Comparison of ENCODE assay signal across 11 mouse cellular contexts in genomic region chr10:41991364-41992058, GRCm38 (mm10). TPM values are rescaled to one million over a fixed set of nuclear protein-coding genes. Genes with fewer than 3 reads are reported as not detected.
DNase-seq lines count a peak whose midpoint lies in the region; ATAC-seq and TF ChIP-seq lines count a peak whose summit lies in the region.
"Had no signal": no experiment of that assay in that cellular context is flagged by ENCODE, and none has a peak within 500 bp of the region (broad histone marks: within the 10 kb centered on the region; RNA-seq: fewer than 3 reads in every experiment).

No protein-coding gene starts in this region.

- no peak for TF ChIP-seq POLR2A in testis, adult 2 months (IDR thresholded peaks at IDR 0.05; ENCODE audit: control insufficient read depth, low read depth, low read length)

- ATAC-seq in hindbrain, embryonic 13.5 days (ENCODE audit: low FRiP score), result no peak
- ATAC-seq in lung, embryonic 15.5 days (ENCODE audit: borderline replicate concordance, extremely low read depth, low FRiP score, low TSS enrichment), result peak; percentile 65; the same call in 1 of the 2 replicates
- ATAC-seq in stomach, embryonic 16.5 days (ENCODE audit: insufficient read depth, low FRiP score), result peak; percentile 50; the same call in 1 of the 2 replicates

- no peak for TF ChIP-seq CTCF in testis, adult 2 months (IDR thresholded peaks at IDR 0.05; ENCODE audit: control insufficient read depth, insufficient read depth, insufficient replicate concordance, low read depth, low read length)

- WGBS in hindbrain, embryonic 10.5 days, result 17% methylated on average over 14 of the region's 14 CpGs
- WGBS in hindbrain, embryonic 13.5 days, result 16% methylated on average over 14 of the region's 14 CpGs
- 14% methylated on average over 14 of the region's 14 CpGs for WGBS in lung, embryonic 15.5 days
- 19% methylated on average over 14 of the region's 14 CpGs for WGBS in stomach, embryonic 16.5 days

- H3K4me3 ChIP-seq in hindbrain, embryonic 10.5 days, result peak overlapping the region; percentile 16; the same call in 1 of the 2 replicates
- no peak overlapping the region for H3K4me3 ChIP-seq in hindbrain, embryonic 13.5 days
- H3K4me3 ChIP-seq in testis, adult 2 months (ENCODE audit: control insufficient read depth, low read depth, low read length), result no peak overlapping the region
- no peak overlapping the region for H3K4me3 ChIP-seq in lung, embryonic 15.5 days
- H3K4me3 ChIP-seq in stomach, embryonic 16.5 days (replicated peaks; ENCODE audit: low read length), result no peak overlapping the region
- H3K4me3 ChIP-seq: hindbrain, embryonic 15.5 days had no signal

- peak overlapping the region; percentile 62; the same call in 1 of the 2 replicates for H3K27ac ChIP-seq in hindbrain, embryonic 10.5 days
- no peak overlapping the region for H3K27ac ChIP-seq in hindbrain, embryonic 13.5 days
- H3K27ac ChIP-seq in testis, adult 2 months (ENCODE audit: control insufficient read depth, insufficient read depth, low read depth, low read length), result peak overlapping the region; percentile 79
- H3K27ac ChIP-seq in lung, embryonic 15.5 days, result peak overlapping the region; percentile 76
- peak overlapping the region; percentile 8; the same call in 1 of the 2 replicates for H3K27ac ChIP-seq in stomach, embryonic 16.5 days (ENCODE audit: low read length)
- H3K27ac ChIP-seq: hindbrain, embryonic 15.5 days had no signal

- peak; percentile 23 for DNase-seq in hindbrain, embryonic 10.5 days (ENCODE audit: low spot score)
- DNase-seq in testis, postnatal 14 days (ENCODE audit: low spot score), result no peak
- no peak for DNase-seq in left cerebral cortex, postnatal 14 days (ENCODE audit: low spot score in 2 of 2)
- DNase-seq in adrenal gland, adult 2 months, result no peak
- DNase-seq: cerebellum, adult 11 months; gastrocnemius, postnatal 14 days had no signal

- intact Hi-C loops in left cerebral cortex, postnatal 14 days (cut with DNase I), result no loop called here

- no peak overlapping the region for H3K4me2 ChIP-seq in hindbrain, embryonic 13.5 days
- peak overlapping the region; percentile 6; the same call in 1 of the 2 replicates for H3K4me2 ChIP-seq in lung, embryonic 15.5 days
- H3K4me2 ChIP-seq in stomach, embryonic 16.5 days (ENCODE audit: low read depth, low read length), result no peak overlapping the region
- H3K4me2 ChIP-seq: hindbrain, embryonic 15.5 days had no signal

- peaks cover 34% of the 10 kb centered on the region for H3K4me1 ChIP-seq in hindbrain, embryonic 10.5 days (replicated peaks)
- peaks cover 9% of the 10 kb centered on the region; the same call in 1 of the 2 replicates for H3K4me1 ChIP-seq in hindbrain, embryonic 13.5 days (replicated peaks)
- H3K4me1 ChIP-seq in testis, adult 2 months (ENCODE audit: control insufficient read depth, insufficient read depth, low read length), result peaks cover 4% of the 10 kb centered on the region; the same call in 1 of the 2 replicates
- peaks cover 32% of the 10 kb centered on the region for H3K4me1 ChIP-seq in lung, embryonic 15.5 days
- H3K4me1 ChIP-seq in stomach, embryonic 16.5 days (ENCODE audit: control insufficient read depth, insufficient read depth, low read length), result peaks cover 13% of the 10 kb centered on the region
- H3K4me1 ChIP-seq: hindbrain, embryonic 15.5 days had no signal

- no peak overlapping the region for H3K9ac ChIP-seq in hindbrain, embryonic 13.5 days
- no peak overlapping the region for H3K9ac ChIP-seq in lung, embryonic 15.5 days
- no peak overlapping the region for H3K9ac ChIP-seq in stomach, embryonic 16.5 days (ENCODE audit: low read length)
- H3K9ac ChIP-seq: hindbrain, embryonic 15.5 days had no signal

- peaks cover 50% of the 10 kb centered on the region for H3K27me3 ChIP-seq in hindbrain, embryonic 10.5 days (ENCODE audit: insufficient read depth, poor library complexity, severe bottlenecking)
- H3K27me3 ChIP-seq in hindbrain, embryonic 13.5 days, result 0 out of 2 replicates have a peak, but pooled peaks cover 17% of the 10 kb centered on the region
- no peaks in the 10 kb centered on the region for H3K27me3 ChIP-seq in testis, adult 2 months (ENCODE audit: control insufficient read depth, insufficient read depth, low read length)
- H3K27me3 ChIP-seq in lung, embryonic 15.5 days, result 0 out of 2 replicates have a peak, but pooled peaks cover 7% of the 10 kb centered on the region
- no peaks in the 10 kb centered on the region for H3K27me3 ChIP-seq in stomach, embryonic 16.5 days (ENCODE audit: control insufficient read depth, insufficient read depth, low read length)

- H3K9me3 ChIP-seq in hindbrain, embryonic 10.5 days, result no peaks in the 10 kb centered on the region
- H3K9me3 ChIP-seq in hindbrain, embryonic 13.5 days, result no peaks in the 10 kb centered on the region
- no peaks in the 10 kb centered on the region for H3K9me3 ChIP-seq in lung, embryonic 15.5 days
- no peaks in the 10 kb centered on the region for H3K9me3 ChIP-seq in stomach, embryonic 16.5 days (replicated peaks; ENCODE audit: control insufficient read depth, low read length)
- H3K9me3 ChIP-seq: hindbrain, embryonic 15.5 days had no signal

- no peaks in the 10 kb centered on the region for H3K36me3 ChIP-seq in hindbrain, embryonic 10.5 days
- no peaks in the 10 kb centered on the region for H3K36me3 ChIP-seq in hindbrain, embryonic 13.5 days
- no peaks in the 10 kb centered on the region for H3K36me3 ChIP-seq in testis, adult 2 months (ENCODE audit: control insufficient read depth, insufficient read depth, low read length)
- no peaks in the 10 kb centered on the region for H3K36me3 ChIP-seq in lung, embryonic 15.5 days
- H3K36me3 ChIP-seq in stomach, embryonic 16.5 days (ENCODE audit: control insufficient read depth, insufficient read depth, low read length), result no peaks in the 10 kb centered on the region
- H3K36me3 ChIP-seq: hindbrain, embryonic 15.5 days had no signal

RNA-seq across cellular contexts. Expression of gene Armc2, which starts 26.7 kb away (rescaled TPM):
- 2.6 and 3.5 TPM in 2 replicates for polyA plus RNA-seq in hindbrain, embryonic 10.5 days (2016; fragmentation: Nextera tagmentation; extraction: Ambion mirVana)
- polyA plus RNA-seq in hindbrain, embryonic 13.5 days (2015; fragmentation: Nextera tagmentation; extraction: Ambion mirVana), result 7.0 and 7.1 TPM in 2 replicates
- polyA plus RNA-seq in testis, adult 2 months (2012; rRNA removed), result 15.9 and 16.1 TPM in 2 replicates
- 1.8 and 1.9 TPM in 2 replicates for polyA plus RNA-seq in lung, embryonic 15.5 days (2015; fragmentation: Nextera tagmentation; extraction: Ambion mirVana)
- polyA plus RNA-seq in stomach, embryonic 16.5 days (2015; fragmentation: Nextera tagmentation; extraction: Ambion mirVana), result 2.3 and 2.9 TPM in 2 replicates
- 10 to 100 TPM; 14.2 to 18.0 TPM for total RNA-seq in left cerebral cortex, postnatal 14 days (2021)
- 1 to 10 TPM; 2.0 to 2.4 TPM for total RNA-seq in adrenal gland, adult 2 months (2021)
- polyA plus RNA-seq in adrenal gland, adult 2 months (2012; rRNA removed), result 0.40 and 0.75 TPM in 2 replicates
